Mouse (Mus musculus) thymus, postnatal 10 days (tissue): ENCODE results near the gene Coro7.

Experiments used
- DNase-seq, 2 experiments: peaks; one replicate each; pipeline ENCODE4 v3.0.0; 2021; ENCODE audit warnings: low spot score in 2 of 2

The Coro7 gene

DNA sequence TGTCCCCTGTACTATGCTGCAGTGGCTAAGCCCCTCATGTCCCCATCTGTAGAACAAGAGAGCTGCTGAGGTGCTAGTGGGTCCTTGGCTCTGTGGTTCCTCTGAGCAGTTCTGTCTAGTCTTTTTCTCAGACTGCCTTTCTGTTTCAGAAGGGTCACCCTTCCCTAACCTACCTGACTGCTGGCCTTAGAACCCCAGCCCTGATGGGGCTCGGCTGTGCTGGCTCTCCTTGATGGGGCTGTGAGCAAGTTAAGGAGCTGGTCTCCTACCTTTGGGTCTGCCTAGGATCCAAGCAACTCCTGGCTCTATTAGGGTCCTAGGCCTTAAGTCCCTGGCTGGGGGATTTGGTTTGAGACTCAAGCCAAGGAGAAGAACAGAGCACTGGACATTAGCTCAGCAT lies 64.3 kb downstream of the Coro7 start:
- DNase-seq: no peak

DNA sequence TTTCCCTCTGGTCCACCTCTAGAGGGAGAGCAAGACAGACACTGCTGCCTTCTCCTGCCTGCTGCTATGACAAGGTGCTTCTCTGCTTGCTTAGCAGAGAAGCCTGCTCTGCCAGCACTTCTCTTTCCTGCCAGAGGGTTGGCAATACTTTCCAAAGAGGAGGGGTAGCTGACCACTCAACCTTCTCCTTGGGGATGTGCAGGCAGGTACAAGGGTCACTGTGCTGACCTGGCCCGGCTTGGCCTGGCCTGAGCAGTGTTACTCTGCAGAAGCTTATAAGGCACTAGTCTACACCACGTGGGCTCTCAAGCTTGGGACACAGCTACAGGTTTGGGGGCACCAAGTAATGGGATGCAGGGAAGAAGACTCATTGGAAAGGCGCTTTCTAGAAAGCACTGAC lies 64.9 kb downstream of the Coro7 start:
- DNase-seq: no peak

DNA sequence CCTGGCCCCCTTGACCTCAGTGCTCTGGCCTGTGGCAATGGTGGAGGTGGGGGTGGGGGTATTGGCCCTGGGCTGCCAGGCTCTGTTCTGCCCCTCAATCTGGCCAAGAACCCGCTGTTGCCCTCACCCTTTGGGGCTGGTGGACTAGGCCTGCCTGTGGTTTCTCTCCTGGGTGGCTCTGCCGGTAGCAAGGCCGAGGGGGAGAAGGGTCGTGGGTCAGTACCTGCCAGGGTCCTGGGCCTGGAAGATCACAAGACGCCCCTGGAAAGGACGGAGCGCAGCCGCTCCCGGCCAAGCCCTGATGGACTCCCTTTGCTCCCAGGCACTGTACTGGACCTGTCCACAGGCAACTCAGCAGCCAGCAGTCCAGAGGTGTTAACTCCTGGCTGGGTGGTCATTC lies 65.8 kb downstream of the Coro7 start:
- no peak for DNase-seq

DNA sequence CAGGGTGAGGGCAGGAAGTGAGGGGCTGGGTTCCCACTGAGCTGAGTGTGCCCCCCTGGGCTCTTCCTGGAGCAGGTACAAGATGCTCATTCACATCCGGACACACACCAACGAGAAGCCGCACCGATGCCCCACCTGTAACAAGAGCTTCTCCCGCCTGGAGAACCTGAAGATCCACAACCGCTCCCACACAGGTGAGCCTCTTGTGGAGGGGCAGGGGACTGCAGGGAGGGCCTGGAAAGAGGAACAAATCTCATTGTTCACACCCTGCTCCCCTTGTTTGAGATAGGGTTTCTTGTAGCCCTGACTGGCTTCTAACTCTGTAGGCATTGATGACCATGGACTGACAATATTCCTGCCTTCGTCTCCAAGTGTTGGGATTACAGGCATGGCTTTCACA lies 67.9 kb downstream of the Coro7 start:
- no peak for DNase-seq

DNA sequence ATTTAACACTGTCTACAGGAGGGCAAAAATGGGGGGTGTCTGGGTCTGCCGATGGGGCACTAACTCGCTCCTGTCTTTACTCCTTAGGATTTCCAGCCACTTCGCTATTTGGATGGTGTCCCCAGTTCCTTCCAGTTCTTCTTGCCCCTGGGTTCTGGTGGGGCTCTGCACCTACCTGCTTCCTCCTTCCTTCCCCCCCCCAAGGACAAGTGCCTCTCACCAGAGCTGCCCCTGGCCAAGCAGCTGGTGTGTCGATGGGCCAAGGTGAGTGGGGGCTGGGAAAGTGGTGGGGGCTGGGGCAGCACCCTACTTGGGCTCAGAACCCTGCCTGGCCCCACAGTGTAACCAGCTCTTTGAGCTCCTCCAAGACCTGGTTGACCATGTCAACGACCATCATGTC lies 68.4 kb downstream of the Coro7 start:
- DNase-seq: no peak

DNA sequence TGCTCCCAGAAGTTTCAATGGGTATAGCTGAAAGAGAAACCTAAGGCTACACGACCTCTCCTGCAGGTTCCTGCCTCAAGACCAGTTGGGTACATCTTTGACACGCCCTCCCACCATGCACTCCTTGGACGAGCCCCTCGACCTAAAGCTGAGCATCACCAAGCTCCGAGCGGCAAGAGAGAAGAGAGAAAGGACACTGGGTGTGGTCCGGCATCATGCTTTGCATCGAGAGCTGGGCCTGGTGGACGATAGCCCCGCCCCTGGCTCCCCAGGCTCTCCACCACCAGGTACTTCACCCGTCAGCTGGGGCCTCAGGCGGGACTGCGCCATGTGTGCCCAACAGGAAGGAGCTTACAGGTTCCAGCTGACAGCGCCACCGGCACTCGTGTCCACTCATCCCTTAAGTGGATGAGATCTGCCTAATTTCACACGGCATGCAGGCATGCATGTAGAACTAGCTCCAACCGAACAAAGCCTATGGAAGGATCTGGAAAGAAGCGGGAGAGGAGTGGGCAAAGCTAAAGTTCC lies 71.0 kb downstream of the Coro7 start:
- DNase-seq: no peak

DNA sequence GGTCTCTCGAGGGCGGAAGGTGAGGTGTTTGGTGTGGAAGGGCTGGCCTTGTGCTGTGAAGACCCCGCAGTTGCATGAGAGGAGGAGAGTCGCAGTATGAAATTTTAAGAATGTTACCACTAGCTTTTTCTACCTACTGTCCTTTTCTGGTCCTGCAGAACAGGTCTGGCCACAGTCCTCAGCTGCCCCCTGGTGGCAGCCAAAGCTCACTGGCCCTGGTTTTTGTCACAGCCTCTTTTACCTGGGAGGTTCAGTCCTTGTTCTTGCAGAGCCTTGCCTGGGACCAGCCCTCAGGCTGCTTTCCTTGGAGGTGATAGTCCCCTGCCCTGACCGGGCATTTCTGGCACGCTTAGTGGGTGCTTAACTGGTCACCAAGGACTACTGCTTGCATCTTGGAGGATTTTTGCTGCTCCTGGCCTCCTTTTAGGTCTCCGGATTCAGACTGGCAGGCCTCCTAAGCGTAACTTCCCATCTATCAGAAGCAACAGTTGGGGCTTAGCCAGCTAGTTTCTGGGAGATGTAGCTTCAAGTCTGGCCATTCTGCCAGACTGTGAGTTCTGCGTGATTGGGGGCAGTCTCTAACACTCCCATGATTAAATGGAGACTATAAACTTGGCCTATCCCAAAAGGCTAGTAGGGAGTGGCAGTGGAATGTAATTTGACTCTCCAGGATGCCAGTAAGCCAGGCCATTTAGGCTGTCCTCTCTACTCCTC lies 71.6 kb downstream of the Coro7 start:
- DNase-seq: peak; percentile 71 to 88

DNA sequence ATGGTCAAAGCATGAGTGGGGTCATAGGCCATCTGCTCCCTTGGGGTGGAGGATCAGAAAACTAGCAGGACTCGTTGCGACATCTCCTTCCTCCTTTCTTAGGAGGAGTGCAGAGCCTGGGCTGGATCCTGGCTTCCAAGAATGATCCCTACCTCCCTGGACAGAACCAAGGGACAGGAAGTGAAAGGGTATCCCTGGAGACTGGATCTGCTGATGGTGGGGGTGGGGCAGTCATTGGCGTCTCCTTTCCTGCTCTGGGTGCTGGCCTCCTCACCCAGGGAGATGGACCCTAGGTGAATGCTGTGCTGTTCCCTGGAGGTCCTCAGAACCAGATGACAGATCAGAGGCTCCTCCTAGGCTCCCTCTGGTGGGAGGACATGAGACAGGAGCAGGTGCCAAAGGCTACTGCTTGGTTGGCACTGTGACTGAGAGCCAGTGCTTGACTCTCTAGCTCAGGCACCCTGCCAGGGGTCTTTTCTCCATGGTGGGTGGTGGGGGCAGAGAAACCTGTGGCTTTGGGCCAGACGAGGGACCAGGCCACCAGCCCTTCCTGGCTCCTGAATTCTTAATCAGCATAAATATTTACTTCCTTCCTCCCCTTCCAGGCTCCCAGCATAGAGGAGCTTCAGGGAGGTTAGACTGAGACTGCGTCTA lies 73.0 kb downstream of the Coro7 start:
- DNase-seq: no peak

DNA sequence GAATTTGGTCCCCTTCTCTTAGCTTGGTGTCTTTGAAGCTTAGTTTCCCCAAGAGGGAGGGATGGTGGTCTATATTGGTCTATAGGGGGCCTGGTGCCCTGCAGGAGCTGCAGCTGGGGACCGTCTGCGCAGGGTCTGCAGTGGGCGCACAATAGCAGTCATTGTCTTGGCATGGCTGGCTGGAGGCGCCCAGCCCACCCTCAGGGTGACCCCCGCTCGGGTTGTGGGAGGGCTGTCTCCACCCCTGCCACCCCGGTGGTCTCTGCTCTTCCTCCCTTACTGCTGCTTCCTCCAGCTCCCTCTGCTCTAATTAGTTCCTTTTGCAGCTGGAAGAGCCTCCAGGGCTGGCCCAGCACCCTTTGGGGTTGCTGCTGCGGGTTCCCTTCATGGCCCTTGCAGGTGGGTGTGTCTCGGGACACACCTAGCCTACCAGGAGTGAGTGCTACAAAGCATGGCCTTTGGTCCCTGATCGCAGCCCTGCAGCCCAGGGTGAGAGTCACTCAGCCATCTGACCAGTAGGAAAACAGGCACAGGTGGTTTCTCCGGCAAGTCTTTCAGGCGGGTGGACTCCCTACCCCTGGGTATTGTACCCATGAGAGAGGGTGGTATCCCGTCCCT lies 74.0 kb downstream of the Coro7 start:
- DNase-seq: no peak

DNA sequence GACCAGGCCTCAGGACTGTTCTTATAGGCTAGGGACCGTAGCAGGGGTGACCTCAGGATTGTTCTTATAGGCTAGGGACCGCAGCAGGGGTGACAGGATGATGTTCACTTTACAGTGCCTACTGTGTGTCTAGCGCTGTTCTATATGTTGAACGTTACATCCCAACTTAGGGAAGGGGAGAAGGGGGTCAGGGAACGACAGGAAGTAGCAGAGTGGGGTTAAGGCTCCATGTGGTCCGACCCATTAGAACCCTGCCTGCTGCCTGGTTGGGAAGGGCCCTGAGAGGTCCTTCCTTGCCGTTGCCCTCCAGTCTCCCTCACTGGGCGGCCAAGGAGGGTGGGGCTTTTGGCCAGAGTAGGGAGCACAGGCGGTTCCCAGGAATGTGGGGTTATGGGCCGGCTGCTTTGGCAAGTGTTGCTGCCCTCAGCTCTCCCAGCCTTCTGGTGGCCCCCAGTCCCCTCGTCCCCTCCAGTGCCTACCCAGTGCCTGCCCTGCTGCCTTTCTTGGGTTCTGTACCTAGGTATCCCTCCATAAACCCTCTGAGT lies 75.2 kb downstream of the Coro7 start:
- DNase-seq: no peak

DNA sequence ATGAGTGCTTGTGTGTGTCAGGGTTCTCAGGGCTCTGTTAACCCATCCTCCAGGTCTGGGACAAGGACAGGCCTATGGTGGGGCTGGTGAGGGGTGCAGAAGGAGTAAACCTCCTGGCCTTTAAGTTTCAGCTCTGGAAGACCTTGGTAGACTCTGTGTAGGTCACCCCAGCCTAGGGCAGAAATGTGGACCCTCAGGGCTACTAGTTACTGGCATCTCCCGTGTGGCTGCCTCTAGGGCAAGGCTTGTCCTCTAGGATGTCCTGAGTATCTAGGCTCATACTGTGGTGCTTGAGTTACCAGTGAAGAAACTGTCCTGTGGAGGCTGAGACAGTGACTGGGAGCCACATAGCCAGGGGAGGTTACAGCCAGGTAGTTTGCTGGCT lies 76.1 kb downstream of the Coro7 start:
- no peak for DNase-seq

DNA sequence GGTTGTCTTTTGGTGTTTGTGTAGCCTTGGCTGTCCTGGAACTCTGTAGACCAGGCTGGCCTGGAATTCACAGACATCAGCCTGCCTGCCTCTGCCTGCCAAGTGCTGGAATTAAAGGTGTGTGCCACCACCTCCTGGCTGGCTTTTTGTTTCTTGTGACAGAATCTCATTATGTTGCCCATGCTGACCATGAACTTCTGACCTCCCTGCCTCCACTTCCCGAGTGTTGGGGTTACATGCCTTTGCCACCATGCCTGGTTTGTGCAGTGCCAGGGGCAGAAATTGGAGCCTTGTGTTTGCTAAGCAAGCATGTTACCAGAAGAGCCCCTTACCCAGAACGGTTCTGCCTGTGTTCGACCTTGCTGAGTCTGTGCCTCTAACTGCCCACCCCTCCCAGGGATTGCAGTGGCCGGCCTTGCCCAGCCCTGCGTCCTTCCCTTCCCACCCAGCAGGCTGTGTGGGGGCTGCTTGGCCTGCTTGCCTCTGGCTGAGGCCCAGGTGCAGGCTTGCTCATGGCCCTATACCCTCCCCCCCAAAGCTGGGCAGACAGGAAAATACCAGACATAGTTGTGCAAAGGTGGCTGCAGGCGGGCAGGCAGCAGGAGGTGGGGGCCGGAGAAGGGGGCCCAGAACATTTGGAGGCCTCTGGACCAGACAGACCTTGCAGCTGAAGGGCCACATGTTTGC lies 76.7 kb downstream of the Coro7 start:
- DNase-seq: no peak

DNA sequence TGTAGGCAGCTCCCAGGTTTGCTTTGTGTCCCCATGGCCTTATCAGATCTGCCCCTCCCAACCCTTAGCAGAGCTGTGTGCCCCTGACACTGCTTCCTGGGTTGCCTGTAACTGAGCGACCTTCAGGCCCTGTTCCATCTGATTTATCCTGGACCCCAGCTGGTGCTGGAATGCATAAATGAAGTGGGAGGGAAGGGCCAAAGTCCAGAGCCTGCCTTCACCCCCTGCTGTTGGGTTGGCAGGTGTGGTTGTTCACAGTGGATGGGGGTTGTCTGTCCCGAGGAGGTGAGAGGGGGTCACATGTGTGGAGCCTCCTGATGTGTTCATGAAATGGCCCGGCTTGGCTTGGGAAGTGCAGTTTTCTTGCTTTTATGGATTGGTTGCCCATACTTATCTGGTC lies 77.4 kb downstream of the Coro7 start:
- no peak for DNase-seq

DNA sequence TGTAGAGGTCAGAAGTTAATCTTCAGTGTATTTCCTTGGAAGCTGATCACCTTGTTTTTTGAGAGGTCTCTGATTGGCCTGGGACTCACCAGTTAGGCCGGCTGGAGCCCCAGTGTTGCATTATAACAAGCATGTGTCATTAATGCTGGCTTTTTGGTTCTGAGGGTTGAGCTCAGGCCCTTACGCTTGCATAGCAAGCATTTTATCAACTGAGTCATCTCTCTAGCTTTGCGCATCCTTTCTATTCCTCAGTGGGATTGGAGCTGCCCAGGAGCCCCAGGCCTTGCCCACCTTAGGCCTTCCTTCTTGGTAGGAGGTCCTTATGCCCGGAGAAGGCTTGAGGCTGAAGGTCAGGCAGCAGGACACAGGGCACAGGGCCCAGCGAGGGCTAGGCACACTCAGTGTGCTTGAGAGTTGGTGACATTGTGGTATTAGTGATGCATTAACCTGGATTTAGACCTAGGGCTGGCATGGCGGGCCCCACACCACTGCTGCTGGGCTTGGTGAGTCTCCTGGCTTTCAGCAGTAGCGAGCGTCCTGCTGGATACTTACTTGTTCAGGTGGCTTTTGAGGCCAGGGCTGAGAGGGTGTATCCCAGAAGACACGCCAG lies 78.8 kb downstream of the Coro7 start:
- DNase-seq: no peak

DNA sequence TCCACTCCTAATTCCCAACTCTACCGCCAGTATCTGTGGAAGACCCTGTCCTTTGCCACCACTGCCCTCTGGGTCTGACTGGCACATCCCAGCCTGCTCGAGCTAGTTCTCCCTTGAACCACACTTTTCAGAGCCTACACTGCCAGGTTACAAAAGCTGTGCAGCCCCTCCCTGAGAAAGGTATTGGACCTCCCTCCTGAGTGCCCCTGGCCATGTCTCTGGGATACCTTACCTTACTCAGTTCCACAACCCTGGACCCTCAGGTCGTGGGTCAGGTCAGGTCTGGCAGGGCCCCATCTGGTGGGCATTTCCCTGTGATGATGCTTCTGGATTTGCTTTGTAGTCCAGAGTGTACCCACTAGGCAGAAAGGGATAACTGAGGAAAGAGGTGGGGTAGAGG lies 80.0 kb downstream of the Coro7 start:
- DNase-seq: no peak

DNA sequence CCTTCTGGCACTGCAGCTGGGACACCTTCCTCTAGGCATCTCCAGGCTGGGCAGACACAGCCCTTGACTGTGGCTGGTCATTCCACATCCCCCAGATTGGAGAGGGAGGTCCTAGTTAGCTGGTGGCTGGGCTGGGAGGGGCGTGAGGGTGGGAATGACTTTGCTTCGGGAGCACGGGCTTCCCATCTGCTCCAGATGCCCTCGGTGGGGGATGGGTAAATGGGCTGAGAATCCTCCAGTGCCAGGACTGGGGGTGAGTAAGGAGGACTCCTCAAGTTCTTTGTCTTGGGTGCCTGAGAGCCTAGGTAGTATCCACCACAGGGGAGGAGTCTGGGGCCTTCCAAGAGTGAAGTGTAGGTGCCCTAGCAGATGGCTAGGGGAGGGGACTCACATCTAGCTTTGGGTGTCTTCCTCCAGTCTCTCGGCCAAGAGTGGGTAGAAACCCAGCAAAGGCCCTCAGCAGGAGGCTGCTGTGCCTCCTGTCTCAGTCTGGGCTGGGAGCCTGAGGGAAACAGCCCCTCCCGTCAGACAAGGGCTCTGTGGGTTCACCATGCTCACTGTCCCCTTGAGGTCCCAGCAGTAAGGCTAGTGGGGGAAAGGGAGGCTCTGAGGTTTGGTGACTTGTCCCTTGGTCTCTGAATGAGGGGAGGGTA lies 80.6 kb downstream of the Coro7 start:
- no peak for DNase-seq

DNA sequence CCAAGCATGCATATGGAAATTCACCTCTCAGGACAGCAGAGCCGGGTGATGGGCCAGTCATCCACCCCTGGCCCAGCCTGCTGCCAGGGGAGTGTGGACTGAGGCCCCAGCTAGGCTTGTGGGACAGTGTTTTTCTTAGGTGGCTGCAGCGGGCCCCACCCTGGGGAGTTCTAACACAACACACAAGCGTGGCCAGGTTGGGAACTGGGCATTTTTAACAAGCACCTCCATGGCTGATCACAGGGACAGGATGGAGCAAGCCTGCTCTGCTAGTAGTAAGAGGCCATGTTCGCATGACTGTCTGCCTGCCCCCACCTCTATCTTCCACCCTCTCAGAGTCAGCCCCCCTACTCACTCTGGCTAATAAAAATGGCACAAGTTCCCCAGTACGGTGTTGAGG lies 81.5 kb downstream of the Coro7 start:
- no peak for DNase-seq

DNA sequence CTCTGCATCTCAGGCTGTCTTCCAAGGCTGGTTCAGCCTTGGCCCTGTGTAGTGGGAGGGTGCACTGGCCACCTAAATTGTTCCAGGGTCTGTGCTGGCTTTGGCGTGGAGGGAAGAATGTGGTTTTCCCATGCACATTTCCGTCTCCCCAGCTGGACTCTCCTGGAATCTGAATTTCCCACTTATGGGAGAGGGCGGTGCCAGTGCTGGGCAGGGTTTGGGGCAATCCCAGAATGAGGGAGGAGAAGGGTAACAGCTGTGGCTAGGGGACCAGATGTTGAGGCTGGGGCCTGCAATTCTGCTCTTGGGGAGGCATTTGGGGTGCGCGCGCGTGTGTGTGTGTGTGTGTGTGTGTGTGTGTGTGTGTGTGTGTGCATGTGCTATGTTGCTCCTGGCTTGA lies 82.3 kb downstream of the Coro7 start:
- no peak for DNase-seq

DNA sequence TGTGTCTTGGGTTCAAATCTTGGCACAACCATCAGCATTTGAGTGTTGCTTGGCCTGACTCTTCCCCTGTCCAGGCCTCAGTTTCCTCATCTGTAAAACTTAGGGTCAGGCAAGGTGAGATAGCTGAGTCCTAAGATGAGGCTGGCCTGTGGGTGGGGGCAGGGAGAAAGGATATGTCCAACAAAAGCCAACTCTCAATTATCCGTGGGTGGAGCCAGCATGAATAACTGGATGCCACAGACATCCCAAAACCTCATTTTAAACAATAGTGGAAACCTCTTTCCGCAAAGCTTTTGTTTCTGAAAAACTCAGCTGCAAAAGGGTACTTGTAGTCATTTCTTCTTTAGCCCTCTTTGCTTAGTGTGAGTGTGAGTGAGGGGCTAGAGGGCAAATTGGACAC lies 82.7 kb downstream of the Coro7 start:
- no peak for DNase-seq

DNA sequence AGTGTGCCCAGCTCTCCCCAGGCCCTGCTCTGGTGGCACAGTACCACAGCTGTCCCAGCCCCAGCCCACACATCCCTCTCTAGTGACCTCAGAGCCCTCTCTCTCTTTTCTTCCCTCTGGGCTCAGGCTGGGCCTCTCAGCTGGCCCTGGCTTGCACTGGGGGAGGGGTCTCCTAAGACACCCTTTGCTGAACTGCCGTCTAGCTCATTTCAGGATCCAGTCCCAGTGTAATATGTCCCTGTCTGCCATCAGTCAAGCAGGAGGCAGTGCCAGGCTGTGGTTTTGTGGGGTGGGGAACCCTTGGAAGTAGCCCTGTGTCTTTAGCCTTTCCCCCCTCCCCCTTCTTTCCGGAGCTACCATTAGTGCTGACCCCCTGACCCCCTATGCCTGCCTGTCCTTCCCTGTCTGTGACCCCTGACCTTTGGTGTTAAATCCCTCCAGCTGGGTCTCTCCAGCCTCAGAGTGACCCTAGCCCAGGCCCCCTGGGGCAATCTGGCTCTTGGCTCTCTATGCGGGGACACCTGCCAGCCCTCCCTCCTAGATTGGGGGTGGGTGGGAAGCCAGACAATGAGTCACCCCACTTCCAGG lies 83.3 kb downstream of the Coro7 start:
- DNase-seq: no peak

DNA sequence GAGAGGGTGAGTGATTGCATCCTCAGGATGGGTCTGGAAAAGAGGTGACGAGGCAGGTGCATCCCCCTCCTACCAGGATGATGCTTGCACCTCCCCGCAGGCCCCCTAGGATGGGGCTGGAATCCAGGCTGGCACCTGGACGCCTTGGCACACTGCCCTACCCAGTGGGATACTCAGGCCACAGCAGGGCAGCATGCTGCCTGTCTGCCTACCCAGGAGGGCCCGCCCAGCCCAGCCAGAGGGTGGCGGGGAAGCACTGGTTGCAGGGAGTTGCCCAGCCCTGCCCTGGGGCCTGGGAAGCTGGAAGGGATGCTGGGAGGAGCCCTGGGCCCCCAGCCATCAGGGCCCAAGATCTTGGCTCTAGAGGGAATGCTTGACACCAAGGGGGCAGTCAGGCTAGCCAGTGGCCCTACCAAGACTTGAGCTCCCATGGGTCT lies 84.0 kb downstream of the Coro7 start:
- DNase-seq: no peak
